Mouse (Mus musculus) neural tube, embryonic 14.5 days (tissue): ENCODE data around the gene Fam222a. TPM values are rescaled to one million over a fixed set of nuclear protein-coding genes. Genes with fewer than 3 reads are reported as not detected.

Experiments
- ATAC-seq: fragments of 200-750 bp; cut with Nextera tagmentation; 2 replicates; pipeline ENCODE4 v1.8.0; 2017; ENCODE audit warnings: low read depth, mild to moderate bottlenecking, moderate TSS enrichment, moderate library complexity
- H3K27ac ChIP-seq: fragments of 300-500 bp; sonication (generic); 2 replicates; pipeline ENCODE4 v1.5.1; 2014; ENCODE audit warnings: low read depth, mild to moderate bottlenecking, control low read depth, low read length, moderate library complexity, mixed read lengths
- H3K27me3 ChIP-seq: fragments of 300-500 bp; sonication (generic); 2 replicates; pipeline ENCODE4 v1.6.1; 2014; ENCODE audit warnings: low read length; ENCODE audit not compliant: control insufficient read depth, insufficient read depth
- H3K36me3 ChIP-seq: fragments of 300-500 bp; sonication (generic); 2 replicates; pipeline ENCODE4 v1.6.1; 2014; ENCODE audit warnings: low read length, mixed read lengths; ENCODE audit not compliant: control insufficient read depth, insufficient read depth
- H3K4me1 ChIP-seq: fragments of 300-500 bp; sonication (generic); 2 replicates; pipeline ENCODE4 v1.6.1; 2014; ENCODE audit warnings: low read length; ENCODE audit not compliant: control insufficient read depth, insufficient read depth
- H3K4me2 ChIP-seq: fragments of 300-500 bp; sonication (generic); 2 replicates; pipeline ENCODE4 v1.6.1; 2014; ENCODE audit warnings: mild to moderate bottlenecking, low read depth, low read length, control low read depth
- H3K4me3 ChIP-seq: fragments of 300-500 bp; sonication (generic); 2 replicates; pipeline ENCODE4 v1.5.1; 2014; ENCODE audit warnings: low read depth, low read length, control low read depth, mixed read lengths
- H3K9ac ChIP-seq: fragments of 300-500 bp; sonication (generic); replicated peaks from 2 replicates; pipeline ENCODE4 v1.6.1; 2014; ENCODE audit warnings: low read depth, mild to moderate bottlenecking, control low read depth, low read length, mixed read lengths
- H3K9me3 ChIP-seq: fragments of 300-500 bp; sonication (generic); 2 replicates; pipeline ENCODE4 v1.6.1; 2016; ENCODE audit warnings: low read length; ENCODE audit not compliant: control insufficient read depth
- WGBS: fragments of 180-500 bp; shearing (Covaris S2); extraction: QIAGEN DNeasy Blood & Tissue Kit; methylation state at CpG from one replicate; pipeline ENCODE4 v1.1.7; 2014; 5-methylcytosine and 5-hydroxymethylcytosine counted together
- polyA plus RNA-seq: library from polyadenylated mRNA; unstranded; fragments of >200 nt; fragmentation: Nextera tagmentation; extraction: Ambion mirVana; gene quantifications from 2 replicates; pipeline ENCODE4 v1.2.1, GENCODE M21; 2014

Gene Fam222a
- polyA plus RNA-seq, 1 experiment from 2014 or later, result 7.0 TPM

- H3K4me2 ChIP-seq, result no peak overlapping the region
Observed at GRCm38 (mm10) chr5:114541656-114542445, 26.0 kb upstream of the Fam222a start.

GRCm38 (mm10) chr5:114543656-114544055 lies 24.2 kb upstream of the Fam222a start:
- Histone ChIP-seq H3K36me3 (no peaks in the 10 kb centered on the region), H3K9ac (no peak overlapping the region), H3K27me3 (no peaks in the 10 kb centered on the region), H3K4me2 (no peak overlapping the region), H3K27ac (no peak overlapping the region), H3K4me3 (no peak overlapping the region), H3K4me1 (peaks cover 4% of the 10 kb centered on the region; the same call in 1 of the 2 replicates), H3K9me3 (no peaks in the 10 kb centered on the region)
- 94% methylated on average over 6 of the region's 6 CpGs for WGBS
- ATAC-seq, result no peak

More at GRCm38 (mm10) chr5:114541656-114542445, 26.0 kb upstream of the Fam222a start:
- Histone ChIP-seq H3K36me3 (no peaks in the 10 kb centered on the region), H3K4me3 (no peak overlapping the region), H3K9ac (no peak overlapping the region), H3K27me3 (no peaks in the 10 kb centered on the region), H3K27ac (no peak overlapping the region), H3K9me3 (no peaks in the 10 kb centered on the region), H3K4me1 (peaks cover 19% of the 10 kb centered on the region; the same call in 1 of the 2 replicates)
- 27% methylated on average over 15 of the region's 15 CpGs for WGBS
- ATAC-seq, result no peak

- Histone ChIP-seq H3K9me3 (no peaks in the 10 kb centered on the region), H3K36me3 (no peaks in the 10 kb centered on the region), H3K4me3 (no peak overlapping the region), H3K4me1 (no peaks in the 10 kb centered on the region), H3K27ac (no peak overlapping the region), H3K4me2 (no peak overlapping the region), H3K9ac (no peak overlapping the region), H3K27me3 (no peaks in the 10 kb centered on the region)
- ATAC-seq, result no peak
- 93% methylated on average over 4 of the region's 4 CpGs for WGBS
Observed at GRCm38 (mm10) chr5:114544205-114544604, 23.6 kb upstream of the Fam222a start.

GRCm38 (mm10) chr5:114545076-114545475 lies 22.7 kb upstream of the Fam222a start:
- ATAC-seq, result no peak
- 78% methylated on average over 9 of the region's 9 CpGs for WGBS
- H3K4me1 ChIP-seq, result no peaks in the 10 kb centered on the region

GRCm38 (mm10) chr5:114548976-114549375 lies 18.8 kb upstream of the Fam222a start:
- WGBS, result 95% methylated on average over 10 of the region's 10 CpGs
- ATAC-seq, result no peak
- Histone ChIP-seq H3K36me3 (no peaks in the 10 kb centered on the region), H3K27me3 (no peaks in the 10 kb centered on the region), H3K27ac (no peak overlapping the region), H3K4me1 (peaks cover 6% of the 10 kb centered on the region), H3K9ac (no peak overlapping the region), H3K9me3 (no peaks in the 10 kb centered on the region), H3K4me2 (no peak overlapping the region), H3K4me3 (no peak overlapping the region)

More at GRCm38 (mm10) chr5:114545076-114545475, 22.7 kb upstream of the Fam222a start:
- Histone ChIP-seq H3K4me3 (no peak overlapping the region), H3K9me3 (no peaks in the 10 kb centered on the region), H3K27ac (no peak overlapping the region), H3K4me2 (no peak overlapping the region), H3K9ac (no peak overlapping the region), H3K36me3 (no peaks in the 10 kb centered on the region), H3K27me3 (no peaks in the 10 kb centered on the region)

GRCm38 (mm10) chr5:114549770-114550169 lies 18.0 kb upstream of the Fam222a start:
- Histone ChIP-seq H3K4me1 (peaks cover 6% of the 10 kb centered on the region), H3K9ac (no peak overlapping the region), H3K27me3 (no peaks in the 10 kb centered on the region), H3K9me3 (no peaks in the 10 kb centered on the region), H3K4me2 (no peak overlapping the region), H3K4me3 (no peak overlapping the region), H3K27ac (no peak overlapping the region), H3K36me3 (no peaks in the 10 kb centered on the region)
- WGBS, result 43% methylated on average over 3 of the region's 3 CpGs
- ATAC-seq, result no peak

- ATAC-seq, result no peak
- H3K36me3 ChIP-seq, result no peaks in the 10 kb centered on the region
- 0 out of 2 replicates have a peak overlapping the region, but pooled peaks have one; percentile 22 for H3K27ac ChIP-seq
- WGBS, result 29% methylated on average over 7 of the region's 7 CpGs
- no peak overlapping the region for H3K4me2 ChIP-seq
- H3K9me3 ChIP-seq, result no peaks in the 10 kb centered on the region
- H3K9ac ChIP-seq, result no peak overlapping the region
- H3K4me3 ChIP-seq, result no peak overlapping the region
- H3K4me1 ChIP-seq, result peaks cover 6% of the 10 kb centered on the region
- no peaks in the 10 kb centered on the region for H3K27me3 ChIP-seq
Observed at GRCm38 (mm10) chr5:114550431-114550830, 17.4 kb upstream of the Fam222a start.

- Histone ChIP-seq H3K4me2 (no peak overlapping the region), H3K9me3 (no peaks in the 10 kb centered on the region), H3K4me3 (no peak overlapping the region), H3K9ac (no peak overlapping the region), H3K36me3 (no peaks in the 10 kb centered on the region), H3K27ac (no peak overlapping the region), H3K27me3 (no peaks in the 10 kb centered on the region), H3K4me1 (peaks cover 6% of the 10 kb centered on the region)
- no peak for ATAC-seq
- WGBS, result 7% methylated on average over 6 of the region's 6 CpGs
Observed at GRCm38 (mm10) chr5:114550886-114551492, 16.8 kb upstream of the Fam222a start.
